Mouse (Mus musculus) heart, postnatal 0 days (tissue): ENCODE data around the gene Nfatc2ip. TPM values are rescaled to one million over a fixed set of nuclear protein-coding genes. Genes with fewer than 3 reads are reported as not detected.

Experiments
- ATAC-seq: fragments of 200-750 bp; cut with Nextera tagmentation; 2 replicates; pipeline ENCODE4 v1.8.0; 2017; ENCODE audit warnings: low read depth, moderate number of reproducible peaks, moderate library complexity; ENCODE audit not compliant: insufficient read depth
- DNase-seq: peaks from one replicate; pipeline ENCODE4 v3.0.0-alpha.2; 2016; ENCODE audit warnings: low spot score
- H3K27ac ChIP-seq: fragments of 300-500 bp; sonication (generic); 2 replicates; pipeline ENCODE4 v1.5.1; 2014; ENCODE audit warnings: low read depth, mild to moderate bottlenecking
- H3K27me3 ChIP-seq: fragments of 300-500 bp; sonication (generic); 2 replicates; pipeline ENCODE4 v1.6.1; 2014; ENCODE audit warnings: low read length, mixed read lengths; ENCODE audit not compliant: control insufficient read depth, insufficient read depth
- H3K36me3 ChIP-seq: fragments of 300-500 bp; sonication (generic); replicated peaks from 2 replicates; pipeline ENCODE4 v1.6.1; 2014; ENCODE audit warnings: low read length, mixed read lengths; ENCODE audit not compliant: control insufficient read depth, insufficient read depth
- H3K4me1 ChIP-seq: fragments of 300-500 bp; sonication (generic); 2 replicates; pipeline ENCODE4 v1.6.1; 2014; ENCODE audit warnings: antibody characterized with exemption; ENCODE audit not compliant: control insufficient read depth, insufficient read depth
- H3K4me2 ChIP-seq: fragments of 300-500 bp; sonication (generic); 2 replicates; pipeline ENCODE4 v1.6.1; 2014; ENCODE audit warnings: low read depth, mild to moderate bottlenecking, low read length, moderate library complexity
- H3K4me3 ChIP-seq: fragments of 300-500 bp; sonication (generic); 2 replicates; pipeline ENCODE4 v1.5.1; 2014; ENCODE audit warnings: low read depth, low read length
- H3K9ac ChIP-seq: fragments of 300-500 bp; sonication (generic); replicated peaks from 2 replicates; pipeline ENCODE4 v1.6.1; 2014; ENCODE audit warnings: low read depth, low read length, mixed read lengths
- H3K9me3 ChIP-seq: fragments of 300-500 bp; sonication (generic); replicated peaks from 2 replicates; pipeline ENCODE4 v1.6.1; 2016; ENCODE audit warnings: low read length; ENCODE audit not compliant: control insufficient read depth
- CTCF ChIP-seq: IDR thresholded peaks from 2 replicates; pipeline ENCODE4 v1.5.1; 2016; ENCODE audit warnings: antibody characterized with exemption, control low read depth, low read depth
- EP300 ChIP-seq: IDR thresholded peaks from 2 replicates; pipeline ENCODE4 v1.6.1; 2016; ENCODE audit warnings: antibody characterized with exemption, low read depth
- WGBS: fragments of 180-500 bp; shearing (Covaris S2); extraction: QIAGEN DNeasy Blood & Tissue Kit; methylation state at CpG from one replicate; pipeline ENCODE4 v1.1.7; 2014; 5-methylcytosine and 5-hydroxymethylcytosine counted together
- microRNA-seq: library from miRNA; unstranded; fragments of <30 nt; microRNA quantifications from one replicate; pipeline ENCODE4, GENCODE M21; 2016
- polyA plus RNA-seq: library from polyadenylated mRNA; unstranded; fragments of >200 nt; fragmentation: Nextera tagmentation; extraction: Ambion mirVana; gene quantifications from 2 replicates; pipeline ENCODE4 v1.2.1, GENCODE M21; 2015
- total RNA-seq: library from RNA; depleted of rRNA; stranded (reverse); fragments of >200 nt; gene quantifications from 2 replicates; pipeline ENCODE4 v1.2.3, GENCODE M21; 2014; ENCODE audit warnings: low replicate concordance; rRNA removed

Gene Nfatc2ip
- total and polyA plus RNA-seq, 2 experiments from 2014 or later: 1.2 to 3.5 TPM

DNA sequence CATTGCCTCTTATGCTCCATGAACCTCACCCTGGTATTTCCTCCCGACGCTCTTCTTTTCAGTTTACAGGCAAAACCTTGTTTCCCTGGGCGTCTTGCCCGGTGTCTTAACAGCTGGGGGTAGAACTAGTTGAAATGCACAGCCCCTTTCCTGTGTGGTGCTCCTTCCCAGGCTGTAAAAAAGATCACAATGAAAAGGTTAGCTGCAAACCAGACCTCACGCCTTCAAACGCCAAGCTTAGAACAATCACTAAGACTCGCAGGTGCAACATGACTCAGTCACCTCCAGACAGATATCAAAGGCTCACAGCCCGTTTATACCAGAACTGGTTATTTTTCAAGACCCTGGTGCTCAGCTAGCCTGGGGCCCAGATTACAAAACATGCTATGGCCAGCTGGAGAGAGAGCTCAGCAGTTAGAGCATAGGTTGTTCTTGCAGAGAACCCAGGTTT is 57.0 kb downstream of the Nfatc2ip start:
- no peaks in the 10 kb centered on the region for H3K9me3 ChIP-seq
- H3K4me1 ChIP-seq: peaks cover 3% of the 10 kb centered on the region; the same call in 1 of the 2 replicates
- ATAC-seq (peak; percentile 49; the same call in 1 of the 2 replicates), DNase-seq (peak; percentile 69)
- H3K9ac ChIP-seq: no peak overlapping the region
- no peak for TF ChIP-seq EP300
- TF ChIP-seq CTCF: no peak
- 65% methylated on average over 8 of the region's 8 CpGs for WGBS
- no peaks in the 10 kb centered on the region for H3K27me3 ChIP-seq
- peak overlapping the region; percentile 57; the same call in 1 of the 2 replicates for H3K27ac ChIP-seq
- no peak overlapping the region for H3K4me3 ChIP-seq
- no peaks in the 10 kb centered on the region for H3K36me3 ChIP-seq
- H3K4me2 ChIP-seq: no peak overlapping the region

DNA sequence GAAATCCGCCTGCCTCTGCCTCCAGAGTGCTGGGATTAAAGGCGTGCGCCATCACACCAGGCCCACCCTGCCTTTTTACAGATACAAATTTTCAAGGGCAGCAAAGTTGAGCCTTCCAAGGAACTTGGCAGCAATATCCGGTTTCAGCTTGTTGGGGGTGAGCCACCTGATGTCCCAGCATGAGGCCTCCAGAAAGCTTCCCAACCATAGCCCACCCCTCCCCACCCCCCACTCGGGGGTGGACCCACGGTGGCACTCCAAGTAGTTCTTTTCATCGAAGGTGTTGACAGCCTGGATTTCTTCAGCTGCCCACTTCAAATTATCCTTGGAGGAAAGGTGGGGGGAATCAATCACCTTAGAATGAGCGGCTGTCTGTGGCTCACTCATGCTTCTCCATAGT is 57.6 kb downstream of the Nfatc2ip start:
- no peak for ATAC-seq
- Histone ChIP-seq H3K27ac (peak overlapping the region; percentile 57; the same call in 1 of the 2 replicates), H3K36me3 (no peaks in the 10 kb centered on the region), H3K9ac (no peak overlapping the region), H3K4me3 (no peak overlapping the region), H3K4me1 (peaks cover 3% of the 10 kb centered on the region; the same call in 1 of the 2 replicates), H3K9me3 (no peaks in the 10 kb centered on the region), H3K4me2 (no peak overlapping the region), H3K27me3 (no peaks in the 10 kb centered on the region)
- TF ChIP-seq EP300 (no peak), CTCF (no peak)
- 80% methylated on average over 8 of the region's 8 CpGs for WGBS
- DNase-seq: no peak

DNA sequence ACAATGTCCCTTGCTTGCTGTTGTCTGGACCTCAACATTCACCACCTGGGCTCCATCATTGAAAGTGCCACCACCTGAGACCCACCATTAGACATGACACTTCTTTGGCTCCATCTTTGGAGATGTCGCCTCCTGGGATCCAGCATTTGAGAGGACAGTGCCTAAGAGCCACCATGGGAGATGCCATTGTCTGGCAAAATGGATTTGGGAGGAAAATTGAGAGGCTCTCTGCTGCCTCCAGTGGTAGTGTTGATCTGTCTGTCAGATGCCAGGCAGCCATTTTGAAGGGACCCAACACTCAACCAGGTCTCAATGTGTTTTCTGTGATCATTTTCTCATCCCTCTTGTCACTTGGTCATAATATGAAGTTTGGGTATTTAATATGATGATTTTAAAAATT is 61.0 kb downstream of the Nfatc2ip start:
- ATAC-seq: no peak
- Histone ChIP-seq H3K27ac (no peak overlapping the region), H3K9ac (no peak overlapping the region), H3K4me1 (peaks cover 3% of the 10 kb centered on the region; the same call in 1 of the 2 replicates), H3K9me3 (no peaks in the 10 kb centered on the region), H3K4me2 (no peak overlapping the region), H3K36me3 (no peaks in the 10 kb centered on the region), H3K27me3 (no peaks in the 10 kb centered on the region), H3K4me3 (no peak overlapping the region)
- 95% methylated on average over 1 of the region's 1 CpGs for WGBS
- TF ChIP-seq EP300 (no peak), CTCF (peak; percentile 26; the same call in 1 of the 2 replicates)
- DNase-seq: no peak

Small RNA genes lying within 50 kb of the gene (microRNA-seq; reads per million reads assigned to microRNA genes)
- gene Mir7058: not detected

Other genes with a start within 250 kb of the Nfatc2ip start
- 52.9 and 78.8 TPM in 2 replicates for gene Xpo6, start 196.2 kb downstream of the Nfatc2ip start, total RNA-seq
- gene Xpo6, start 196.2 kb downstream of the Nfatc2ip start, polyA plus RNA-seq: 12.3 and 14.2 TPM in 2 replicates
- 42.0 and 48.9 TPM in 2 replicates for gene Sbk1, start 124.1 kb downstream of the Nfatc2ip start, total RNA-seq
- 14.9 and 17.4 TPM in 2 replicates for gene Sbk1, start 124.1 kb downstream of the Nfatc2ip start, polyA plus RNA-seq
- gene Lat, start 27.2 kb downstream of the Nfatc2ip start, total RNA-seq: 0.73 and 6.7 TPM in 2 replicates
- 0.75 and 1.1 TPM in 2 replicates for gene Lat, start 27.2 kb downstream of the Nfatc2ip start, polyA plus RNA-seq
- 47.0 and 87.1 TPM in 2 replicates for gene Spns1, start 19.3 kb downstream of the Nfatc2ip start, total RNA-seq
- 34.6 and 36.0 TPM in 2 replicates for gene Spns1, start 19.3 kb downstream of the Nfatc2ip start, polyA plus RNA-seq
- gene Cd19, start 18.2 kb upstream of the Nfatc2ip start, total RNA-seq: 0.04 TPM in 1 of 2 replicates, not detected in the other
- 0.12 and 0.21 TPM in 2 replicates for gene Cd19, start 18.2 kb upstream of the Nfatc2ip start, polyA plus RNA-seq
- 20.2 and 24.8 TPM in 2 replicates for gene Rabep2, start 32.0 kb upstream of the Nfatc2ip start, total RNA-seq
- 15.0 and 16.4 TPM in 2 replicates for gene Rabep2, start 32.0 kb upstream of the Nfatc2ip start, polyA plus RNA-seq
- 0.92 and 3.8 TPM in 2 replicates for gene Atp2a1, start 66.4 kb upstream of the Nfatc2ip start, total RNA-seq
- gene Atp2a1, start 66.4 kb upstream of the Nfatc2ip start, polyA plus RNA-seq: 0.40 and 0.92 TPM in 2 replicates
- 22.6 and 30.3 TPM in 2 replicates for gene Sh2b1, start 78.7 kb upstream of the Nfatc2ip start, total RNA-seq
- gene Sh2b1, start 78.7 kb upstream of the Nfatc2ip start, polyA plus RNA-seq: 34.4 and 34.5 TPM in 2 replicates
- 151 and 153 TPM in 2 replicates for gene Tufm, start 90.6 kb upstream of the Nfatc2ip start, total RNA-seq
- 199 and 205 TPM in 2 replicates for gene Tufm, start 90.6 kb upstream of the Nfatc2ip start, polyA plus RNA-seq
- gene Atxn2l, start 106.7 kb upstream of the Nfatc2ip start, total RNA-seq: 21.8 and 35.6 TPM in 2 replicates
- 13.4 and 14.1 TPM in 2 replicates for gene Atxn2l, start 106.7 kb upstream of the Nfatc2ip start, polyA plus RNA-seq
- 88.8 and 103 TPM in 2 replicates for gene Eif3c, start 169.7 kb upstream of the Nfatc2ip start, total RNA-seq
- 108 and 114 TPM in 2 replicates for gene Eif3c, start 169.7 kb upstream of the Nfatc2ip start, polyA plus RNA-seq
- not detected in 2 replicates for gene Apobr, start 188.2 kb upstream of the Nfatc2ip start, total RNA-seq
- 0.34 and 0.40 TPM in 2 replicates for gene Apobr, start 188.2 kb upstream of the Nfatc2ip start, polyA plus RNA-seq
- gene Cln3, start 189.1 kb upstream of the Nfatc2ip start, total RNA-seq: 14.8 and 17.1 TPM in 2 replicates
- 14.9 and 17.0 TPM in 2 replicates for gene Cln3, start 189.1 kb upstream of the Nfatc2ip start, polyA plus RNA-seq
- gene Il27, start 198.2 kb upstream of the Nfatc2ip start, total RNA-seq: not detected in 2 replicates
- gene Il27, start 198.2 kb upstream of the Nfatc2ip start, polyA plus RNA-seq: not detected in 2 replicates
- gene Nupr1, start 234.1 kb upstream of the Nfatc2ip start, total RNA-seq: 1.3 and 4.1 TPM in 2 replicates
- 8.9 and 13.0 TPM in 2 replicates for gene Nupr1, start 234.1 kb upstream of the Nfatc2ip start, polyA plus RNA-seq